Mouse (Mus musculus) midbrain, postnatal 0 days (tissue): ENCODE measurements at regions not wholly inside any gene's neighbourhood (a gene's known extent, or its start where the extent isn't known, plus 50 kb on each side); places are given as distances from the start of the nearest gene placed in this dataset.

ENCODE experiments used
- ATAC-seq: fragments of 200-750 bp; cut with Nextera tagmentation; 2 replicates; pipeline ENCODE4 v1.8.0; 2017; ENCODE audit warnings: moderate number of reproducible peaks, mild to moderate bottlenecking, moderate TSS enrichment, moderate library complexity; ENCODE audit not compliant: low FRiP score
- DNase-seq: peaks from one replicate; pipeline ENCODE4 v3.0.0-alpha.2; 2015; ENCODE audit warnings: low spot score
- H3K27ac ChIP-seq: fragments of 300-500 bp; sonication (generic); 2 replicates; pipeline ENCODE4 v1.5.1; 2014; ENCODE audit warnings: low read depth, mild to moderate bottlenecking, low read length, mixed read lengths
- H3K27me3 ChIP-seq: fragments of 300-500 bp; sonication (generic); 2 replicates; pipeline ENCODE4 v1.6.1; 2014; ENCODE audit warnings: low read length, control low read depth, mixed read lengths; ENCODE audit not compliant: insufficient read depth
- H3K36me3 ChIP-seq: fragments of 300-500 bp; sonication (generic); 2 replicates; pipeline ENCODE4 v1.6.1; 2014; ENCODE audit warnings: low read length, control low read depth, mixed read lengths; ENCODE audit not compliant: insufficient read depth
- H3K4me1 ChIP-seq: fragments of 300-500 bp; sonication (generic); 2 replicates; pipeline ENCODE4 v1.6.1; 2014; ENCODE audit warnings: mild to moderate bottlenecking, control low read depth, antibody characterized with exemption, low read length, mixed read lengths; ENCODE audit not compliant: insufficient read depth
- H3K4me2 ChIP-seq: fragments of 300-500 bp; sonication (generic); 2 replicates; pipeline ENCODE4 v1.6.1; 2014; ENCODE audit warnings: low read depth, mild to moderate bottlenecking, low read length, mixed read lengths; ENCODE audit not compliant: poor library complexity, severe bottlenecking
- H3K4me3 ChIP-seq: fragments of 300-500 bp; sonication (generic); 2 replicates; pipeline ENCODE4 v1.5.1; 2014; ENCODE audit warnings: low read depth, mild to moderate bottlenecking, low read length, moderate library complexity
- H3K9ac ChIP-seq: fragments of 300-500 bp; sonication (generic); replicated peaks from 2 replicates; pipeline ENCODE4 v1.6.1; 2014; ENCODE audit warnings: mild to moderate bottlenecking, low read length, moderate library complexity, mixed read lengths; ENCODE audit not compliant: poor library complexity, severe bottlenecking
- H3K9me3 ChIP-seq: fragments of 300-500 bp; sonication (generic); 2 replicates; pipeline ENCODE4 v1.6.1; 2016; ENCODE audit warnings: low read length, control low read depth
- CTCF ChIP-seq: IDR thresholded peaks from 2 replicates; pipeline ENCODE4 v1.5.1; 2016; ENCODE audit warnings: antibody characterized with exemption, mild to moderate bottlenecking
- WGBS: fragments of 180-500 bp; shearing (Covaris S2); extraction: QIAGEN DNeasy Blood & Tissue Kit; methylation state at CpG from one replicate; pipeline ENCODE4 v1.1.7; 2014; 5-methylcytosine and 5-hydroxymethylcytosine counted together

DNA sequence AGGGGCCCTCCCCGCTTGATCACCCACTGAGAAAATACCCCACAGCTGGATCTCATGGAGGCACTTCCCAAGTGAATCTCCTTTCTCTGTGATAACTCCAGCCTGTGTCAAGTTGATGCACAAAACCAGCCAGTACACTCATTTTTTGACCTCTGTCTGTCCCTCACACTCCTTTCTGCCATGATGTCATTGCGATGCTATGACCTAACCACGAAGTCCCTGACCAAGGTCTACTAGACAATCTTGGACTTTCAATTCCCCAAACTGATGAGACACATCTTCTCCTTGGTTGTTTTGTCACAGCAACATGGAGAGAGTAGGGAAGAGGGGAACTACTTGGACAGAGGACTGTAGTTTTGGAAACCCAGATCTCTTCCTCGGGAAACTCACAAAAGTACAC, 76.4 kb downstream of the Tmco5 start:
- WGBS, result 93% methylated on average over 4 of the region's 4 CpGs
- Histone ChIP-seq H3K9me3 (no peaks in the 10 kb centered on the region), H3K4me1 (no peaks in the 10 kb centered on the region), H3K4me3 (no peak overlapping the region), H3K27me3 (no peaks in the 10 kb centered on the region), H3K4me2 (no peak overlapping the region), H3K9ac (no peak overlapping the region), H3K36me3 (no peaks in the 10 kb centered on the region), H3K27ac (no peak overlapping the region)
- TF ChIP-seq CTCF, result no peak
- DNase-seq, result no peak
- ATAC-seq, result no peak

- no peak for ATAC-seq
- no peak overlapping the region for H3K9ac ChIP-seq
- no peak overlapping the region for H3K4me2 ChIP-seq
- H3K27ac ChIP-seq, result no peak overlapping the region
- no peaks in the 10 kb centered on the region for H3K9me3 ChIP-seq
- no peak for TF ChIP-seq CTCF
- WGBS, result 76% methylated on average over 8 of the region's 8 CpGs
- no peak for DNase-seq
- H3K4me3 ChIP-seq, result no peak overlapping the region
- H3K36me3 ChIP-seq, result no peaks in the 10 kb centered on the region
- H3K27me3 ChIP-seq, result no peaks in the 10 kb centered on the region
- H3K4me1 ChIP-seq, result no peaks in the 10 kb centered on the region
These were observed 84.8 kb downstream of the Tmco5 start for GRCm38 (mm10) chr2:116963116-116963873.

GRCm38 (mm10) chr2:116966266-116966665, 87.8 kb downstream of the Tmco5 start:
- Histone ChIP-seq H3K4me2 (no peak overlapping the region), H3K36me3 (no peaks in the 10 kb centered on the region), H3K9me3 (no peaks in the 10 kb centered on the region), H3K4me3 (no peak overlapping the region), H3K27ac (no peak overlapping the region), H3K4me1 (no peaks in the 10 kb centered on the region), H3K27me3 (no peaks in the 10 kb centered on the region), H3K9ac (no peak overlapping the region)
- WGBS, result 86% methylated on average over 1 of the region's 1 CpGs
- no peak for DNase-seq
- ATAC-seq, result no peak
- TF ChIP-seq CTCF, result no peak

DNA sequence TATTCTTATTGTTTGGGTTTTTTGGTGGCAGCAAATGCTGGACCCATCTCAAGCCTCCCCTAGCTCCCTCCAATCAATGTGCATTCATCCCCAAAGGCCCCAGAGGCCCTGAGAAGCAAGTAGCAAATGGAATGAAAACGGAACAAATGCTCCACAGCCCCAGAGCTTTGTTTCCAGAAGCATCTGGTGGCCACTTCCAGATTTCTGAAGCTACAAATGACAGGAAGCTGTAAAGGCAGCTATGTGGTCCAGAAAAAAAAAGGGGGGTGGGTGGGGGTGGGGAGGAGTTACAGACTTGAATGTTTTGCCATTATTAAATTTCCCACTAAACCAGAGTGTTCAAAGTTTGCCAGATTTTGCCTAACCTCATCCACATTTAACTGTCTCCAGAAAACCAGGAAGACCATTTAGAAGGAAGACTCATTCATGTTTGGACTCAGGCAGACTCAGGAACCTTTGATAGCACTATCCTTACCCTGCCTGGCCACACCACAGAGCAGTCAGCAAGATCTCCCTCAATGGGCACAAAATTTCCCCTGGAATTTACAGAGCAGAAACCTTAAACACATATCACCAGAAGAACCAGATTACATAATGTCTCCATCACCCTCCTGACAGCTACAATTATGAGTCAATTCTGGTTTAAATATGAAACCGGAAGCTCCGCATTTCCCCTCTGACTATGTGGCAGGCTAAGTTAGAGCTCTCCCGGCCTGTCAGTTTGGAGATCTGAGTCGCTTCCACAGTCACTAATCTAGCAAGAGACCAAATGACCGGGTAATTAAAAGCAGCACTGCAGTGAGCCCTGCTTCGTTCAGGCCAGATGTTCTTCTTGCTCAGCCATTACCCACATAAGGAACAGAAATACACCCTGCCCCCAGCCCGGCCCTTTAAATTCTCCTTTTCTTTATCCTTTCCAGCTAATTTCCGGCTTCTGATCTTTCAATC, 93.4 kb downstream of the Tmco5 start:
- H3K4me3 ChIP-seq, result no peak overlapping the region; the same call in 1 of the 2 replicates
- ATAC-seq (no peak), DNase-seq (peak; percentile 36)
- H3K4me2 ChIP-seq, result peak overlapping the region; percentile 35; the same call in 1 of the 2 replicates
- no peak for TF ChIP-seq CTCF
- WGBS, result 8% methylated on average over 9 of the region's 9 CpGs
- no peaks in the 10 kb centered on the region for H3K9me3 ChIP-seq
- peak overlapping the region; percentile 34; the same call in 1 of the 2 replicates for H3K27ac ChIP-seq
- no peaks in the 10 kb centered on the region for H3K27me3 ChIP-seq
- no peak overlapping the region for H3K9ac ChIP-seq
- H3K4me1 ChIP-seq, result peaks cover 8% of the 10 kb centered on the region
- no peaks in the 10 kb centered on the region for H3K36me3 ChIP-seq

DNA sequence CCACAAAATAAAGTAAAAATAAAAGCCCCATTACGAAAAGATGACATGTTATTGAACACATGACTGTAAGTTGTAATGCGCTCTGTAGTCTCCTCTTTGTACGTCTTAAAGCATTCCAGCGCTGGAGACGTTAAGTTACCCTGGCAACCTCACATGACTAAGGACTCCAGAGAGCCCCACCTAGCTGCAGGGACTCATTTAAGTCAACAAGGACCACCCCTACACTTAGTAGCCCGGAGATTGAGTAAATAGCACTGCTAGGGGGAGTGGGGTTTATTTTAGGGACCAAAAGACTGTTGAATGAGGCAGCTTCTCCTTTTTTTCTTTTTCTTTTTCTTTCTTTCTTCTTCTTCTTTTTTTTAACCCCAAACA, 94.1 kb downstream of the Tmco5 start:
- no peaks in the 10 kb centered on the region for H3K27me3 ChIP-seq
- H3K4me2 ChIP-seq, result peak overlapping the region; percentile 35; the same call in 1 of the 2 replicates
- no peak for ATAC-seq
- H3K4me1 ChIP-seq, result peaks cover 8% of the 10 kb centered on the region
- H3K36me3 ChIP-seq, result no peaks in the 10 kb centered on the region
- peak; percentile 55 for TF ChIP-seq CTCF
- WGBS, result 2% methylated on average over 6 of the region's 6 CpGs
- peak; percentile 74 for DNase-seq
- H3K9ac ChIP-seq, result no peak overlapping the region
- peak overlapping the region; percentile 34; the same call in 1 of the 2 replicates for H3K27ac ChIP-seq
- no peaks in the 10 kb centered on the region for H3K9me3 ChIP-seq
- no peak overlapping the region; the same call in 1 of the 2 replicates for H3K4me3 ChIP-seq

GRCm38 (mm10) chr2:116973441-116973840, 95.0 kb downstream of the Tmco5 start:
- no peak overlapping the region for H3K27ac ChIP-seq
- no peak for ATAC-seq

More at GRCm38 (mm10) chr2:116973441-116973840, 95.0 kb downstream of the Tmco5 start:
- Histone ChIP-seq H3K4me1 (peaks cover 8% of the 10 kb centered on the region), H3K9me3 (no peaks in the 10 kb centered on the region), H3K36me3 (no peaks in the 10 kb centered on the region), H3K9ac (no peak overlapping the region), H3K4me3 (no peak overlapping the region), H3K27me3 (no peaks in the 10 kb centered on the region), H3K4me2 (no peak overlapping the region)
- DNase-seq, result no peak
- no peak for TF ChIP-seq CTCF
- WGBS, result 46% methylated on average over 3 of the region's 3 CpGs
